Mouse (Mus musculus) gastrocnemius, postnatal 36 days (tissue): ENCODE results near the gene B4galt1. TPM values are rescaled to one million over a fixed set of nuclear protein-coding genes. Genes with fewer than 3 reads are reported as not detected.

ENCODE experiments used
- DNase-seq, 2 experiments: peaks; one replicate each; pipeline ENCODE4 v3.0.0; 2022
- intact Hi-C: fragments of 180-260 bp; cut with DNase I; formaldehyde crosslinking; loops from one replicate; pipeline ENCODE4 v1.15.1; 2025
- microRNA-seq, 2 experiments: library from miRNA; unstranded; fragments of <30 nt; microRNA quantifications; one replicate each; pipeline ENCODE4 v1.2.0; 2021
- total RNA-seq, 2 experiments: library from RNA; stranded (reverse); gene quantifications; 2 replicates each; pipeline ENCODE4 v1.2.3; 2021

B4galt1 gene
- total RNA-seq, 2 experiments from 2014 or later = 28.1 to 29.9 TPM

DNA sequence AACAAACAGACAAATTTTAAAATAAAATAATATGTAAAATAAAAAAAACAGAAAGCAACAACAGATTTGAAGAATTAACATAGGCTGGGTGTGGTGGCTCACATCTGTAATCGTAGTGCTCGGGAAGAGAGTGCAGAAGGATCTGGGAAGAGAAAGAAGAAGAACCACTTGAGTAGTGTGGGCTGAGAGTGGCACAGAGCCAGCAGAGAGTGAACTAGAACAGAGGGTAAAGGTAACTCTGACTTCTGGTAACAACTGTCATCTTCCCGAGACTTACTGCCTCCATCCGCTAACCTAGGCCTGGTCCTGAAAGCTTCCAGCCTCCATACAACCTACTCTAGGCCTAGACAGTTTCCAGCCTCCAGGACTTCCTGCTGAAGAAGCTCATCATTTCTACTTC is 62.6 kb downstream of the B4galt1 start:
- no peak for DNase-seq
- intact Hi-C loops = no loop called here

DNA sequence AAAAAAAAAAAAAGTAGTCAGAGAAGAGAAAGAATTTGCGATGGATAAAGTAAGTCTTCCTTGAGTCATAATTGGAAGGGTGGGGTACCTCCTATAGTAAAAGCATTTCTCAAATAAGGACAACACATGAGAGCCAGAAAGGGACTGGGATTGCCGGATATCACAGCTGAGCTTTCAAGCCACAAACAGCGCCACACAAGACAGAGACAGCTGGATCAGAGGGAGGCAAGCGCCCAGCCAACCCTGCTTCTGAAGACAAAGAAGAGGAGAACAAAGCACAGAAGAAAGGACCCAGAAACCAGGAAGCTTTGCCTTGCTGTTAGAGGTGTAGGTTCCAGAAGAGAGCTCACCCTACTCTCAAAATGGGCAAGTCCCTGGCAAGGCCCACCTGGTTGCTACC is 67.2 kb downstream of the B4galt1 start:
- intact Hi-C loops = no loop called here
- DNase-seq = no peak

DNA sequence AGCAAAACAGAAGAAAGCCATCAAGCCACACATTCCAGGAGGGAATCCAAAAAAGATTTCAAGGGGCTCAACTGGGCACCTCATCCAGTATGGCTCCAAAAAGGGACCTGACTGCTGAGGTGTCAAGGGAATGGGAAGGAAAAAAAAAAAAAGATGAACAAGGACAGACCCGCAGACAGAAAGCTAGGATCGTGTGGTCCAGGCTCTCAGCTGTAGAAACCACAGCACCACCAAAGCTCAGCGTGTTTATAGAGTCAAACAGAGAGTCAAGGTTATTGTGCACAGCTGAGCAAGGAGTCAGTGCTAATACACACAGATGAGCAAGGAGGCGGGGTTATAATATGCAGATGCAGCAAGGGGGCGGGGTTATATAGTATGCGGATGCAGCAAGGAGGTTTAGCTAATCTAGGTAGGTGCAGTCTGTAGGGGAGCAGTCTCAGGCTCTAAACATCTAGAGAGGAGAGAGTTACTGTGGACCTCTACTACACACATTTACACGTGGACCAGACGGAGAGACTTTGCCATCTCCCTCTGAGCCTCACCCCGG is 68.1 kb downstream of the B4galt1 start:
- no peak for DNase-seq
- intact Hi-C loops = no loop called here

GRCm38 (mm10) chr4:40784556-40785169 is 69.1 kb downstream of the B4galt1 start:
- intact Hi-C loops = no loop called here
- peak; percentile 56 to 60 for DNase-seq

DNA sequence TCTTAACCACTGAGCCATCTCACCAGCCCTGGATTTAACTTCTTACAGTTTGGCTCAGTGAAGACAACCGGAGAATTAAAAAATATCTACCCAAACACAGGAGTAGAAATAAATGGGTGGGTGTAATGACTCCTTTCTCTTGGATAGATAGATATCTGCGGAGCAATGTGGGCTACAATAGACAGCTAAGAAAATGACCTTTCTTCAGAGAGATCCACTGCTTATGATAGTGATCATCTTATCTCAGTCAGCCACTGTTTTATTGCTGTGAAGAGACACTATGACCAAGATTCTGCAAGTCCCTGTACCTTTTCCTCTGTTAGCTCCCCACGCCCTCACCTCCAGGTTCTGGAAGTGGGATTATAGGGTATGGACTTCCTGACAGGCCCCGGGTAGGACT is 70.8 kb downstream of the B4galt1 start:
- intact Hi-C loops = no loop called here
- DNase-seq = no peak

DNA sequence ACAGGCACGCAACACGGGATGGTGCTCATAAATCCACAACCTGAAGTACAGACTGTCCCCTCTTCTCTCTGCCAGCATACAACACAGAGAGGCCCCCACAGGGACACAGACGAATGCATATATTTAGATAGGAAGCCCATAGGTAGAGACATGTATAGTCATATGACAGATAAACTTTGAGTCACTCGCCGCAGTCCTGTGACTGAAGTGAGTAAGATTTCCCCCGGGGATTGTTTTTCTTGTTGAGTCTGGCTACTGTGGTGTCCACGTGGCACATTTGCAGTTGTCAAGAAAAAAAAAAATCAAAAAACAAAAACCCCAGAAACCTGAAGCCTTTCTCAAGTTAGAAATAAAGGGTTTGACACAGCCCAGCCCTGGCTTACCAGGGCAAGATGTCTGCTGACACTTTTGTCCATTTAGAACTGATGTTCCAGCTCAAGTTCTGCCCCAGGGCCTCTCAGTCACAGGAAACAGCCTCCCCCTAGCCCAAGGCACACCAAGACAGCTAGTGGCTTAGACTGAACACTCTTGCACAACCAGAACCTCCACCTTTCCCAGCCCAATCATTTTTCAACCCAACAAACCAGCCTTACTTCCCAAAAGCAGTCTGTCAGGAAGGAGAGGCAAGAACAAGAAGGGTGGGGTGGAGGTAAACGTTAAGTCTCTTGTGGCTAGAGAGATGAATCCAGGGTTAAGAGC is 71.9 kb downstream of the B4galt1 start:
- intact Hi-C loops = no loop called here
- no peak for DNase-seq

DNA sequence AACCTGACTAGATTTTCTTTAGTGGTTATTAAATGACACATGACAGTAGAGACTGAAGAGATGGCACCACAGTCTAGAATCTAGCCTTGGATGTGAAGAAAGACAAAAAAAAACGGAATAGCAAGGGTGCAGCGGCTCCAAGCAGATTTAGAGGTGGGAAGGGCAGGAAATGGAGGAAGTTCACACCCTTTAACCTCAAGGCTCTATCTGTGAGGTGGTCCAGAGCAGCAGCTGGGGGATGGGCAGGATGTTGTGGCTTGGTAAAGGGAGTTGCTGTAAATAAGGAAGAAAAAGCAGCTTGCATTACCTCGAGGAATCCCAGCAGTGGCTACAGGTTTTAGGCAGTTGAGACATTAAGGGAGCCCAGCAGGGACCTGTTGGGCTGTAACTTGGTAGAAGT is 72.7 kb downstream of the B4galt1 start:
- no peak for DNase-seq
- intact Hi-C loops = no loop called here

DNA sequence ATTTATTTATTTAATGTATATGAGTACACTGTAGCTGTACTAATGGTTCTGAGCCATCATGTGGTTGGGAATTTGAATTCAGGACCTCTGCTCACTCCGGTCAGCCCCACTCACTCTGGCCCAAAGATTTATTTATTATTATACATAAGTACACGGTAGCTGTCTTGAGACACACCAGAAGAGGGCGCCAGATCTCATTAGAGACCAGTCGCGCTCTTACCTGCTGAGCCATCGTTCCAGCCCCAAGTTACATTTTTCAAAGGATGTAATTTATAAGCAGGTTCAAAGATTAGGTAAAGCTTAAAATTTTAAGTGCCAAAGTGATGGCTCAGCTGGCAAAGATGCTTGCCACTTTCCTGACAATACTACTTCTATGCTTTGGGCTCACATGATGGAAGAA is 75.1 kb downstream of the B4galt1 start:
- DNase-seq = no peak

GRCm38 (mm10) chr4:40777116-40777515 is 76.7 kb downstream of the B4galt1 start:
- intact Hi-C loops = loop anchor here (5.0 kb wide), 1 partner anchor 75 kb away; the partner anchor contains the start of gene B4galt1
- DNase-seq = no peak

More for the DNA sequence above, 75.1 kb downstream of the B4galt1 start:
- intact Hi-C loops = loop anchor here (5.0 kb wide), 1 partner anchor 74 kb away; the partner anchor contains the start of gene B4galt1

GRCm38 (mm10) chr4:40776416-40776815 is 77.4 kb downstream of the B4galt1 start:
- DNase-seq = no peak
- intact Hi-C loops = loop anchor here (5.0 kb wide), 1 partner anchor 76 kb away; the partner anchor contains the start of gene B4galt1

DNA sequence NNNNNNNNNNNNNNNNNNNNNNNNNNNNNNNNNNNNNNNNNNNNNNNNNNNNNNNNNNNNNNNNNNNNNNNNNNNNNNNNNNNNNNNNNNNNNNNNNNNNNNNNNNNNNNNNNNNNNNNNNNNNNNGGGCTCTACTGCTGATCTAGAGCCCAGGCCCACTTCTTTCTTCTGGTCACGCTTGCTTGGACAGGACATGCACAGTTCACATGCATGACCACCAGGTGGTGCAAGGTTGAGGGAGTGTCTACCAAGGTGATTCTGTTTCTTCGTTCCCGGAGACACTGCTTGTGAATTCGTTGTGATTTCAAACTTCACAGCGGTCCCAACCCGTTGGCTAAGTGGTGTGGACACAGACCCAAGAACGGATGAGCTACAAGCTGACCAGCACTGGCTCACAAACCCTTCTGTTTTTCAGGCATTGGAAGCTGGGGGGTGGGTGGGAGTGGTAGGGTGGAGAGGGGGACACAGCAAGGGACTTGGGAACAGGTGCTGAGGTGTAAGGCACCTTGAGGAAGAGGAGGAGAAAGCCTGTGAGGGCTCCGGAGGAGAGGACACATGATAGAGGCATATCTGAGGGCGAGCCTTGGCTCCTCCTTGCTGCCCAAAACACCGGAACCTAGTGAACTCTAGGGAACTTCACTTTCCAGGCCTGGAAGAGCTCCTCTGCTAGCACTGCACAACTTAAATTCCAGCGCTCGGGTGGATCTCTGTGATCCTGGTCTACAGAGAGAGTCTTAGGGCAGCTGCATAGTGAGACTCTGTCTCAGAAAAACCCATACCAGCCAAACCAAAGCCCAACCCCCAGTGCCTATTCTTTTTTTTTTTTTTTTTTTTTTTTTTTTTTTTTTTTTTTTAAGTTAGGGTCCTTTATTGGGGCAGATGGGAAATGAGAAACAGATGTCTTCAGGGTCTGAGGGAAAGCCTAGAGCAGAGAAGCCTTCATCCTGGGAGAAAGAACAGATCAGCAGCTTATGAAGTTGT is 79.2 kb downstream of the B4galt1 start:
- intact Hi-C loops = loop anchor here (5.0 kb wide), 2 partner anchors 78 to 343 kb away; partner anchors contain the start of gene B4galt1

DNA sequence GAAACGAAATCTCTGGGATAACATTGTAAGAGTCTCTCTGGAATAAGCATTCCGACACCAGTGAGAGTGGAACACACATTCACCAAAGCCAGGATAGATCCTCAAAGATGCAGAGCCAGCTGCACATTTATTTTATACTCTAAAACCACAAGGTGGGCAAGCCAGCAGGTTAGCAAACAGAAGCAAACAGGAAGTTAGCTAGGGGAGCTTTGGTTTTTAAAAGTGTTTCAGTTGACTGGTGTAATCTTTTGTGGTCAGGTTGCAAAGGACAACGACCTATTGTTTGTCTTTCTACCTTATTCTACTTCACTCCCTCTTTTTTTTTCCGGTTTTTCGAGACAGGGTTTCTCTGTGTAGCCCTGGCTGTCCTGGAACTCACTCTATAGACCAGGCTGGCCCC is 93.9 kb downstream of the B4galt1 start:
- DNase-seq = no peak
- intact Hi-C loops = no loop called here

More for the DNA sequence above, 79.2 kb downstream of the B4galt1 start:
- peak; percentile 74 to 75 for DNase-seq

- DNase-seq = peak; percentile 94
- intact Hi-C loops = no loop called here
Observed at GRCm38 (mm10) chr4:40757780-40758420, 95.9 kb downstream of the B4galt1 start, which contains the start of gene Smu1. Gene Smu1 (minus strand): TSS chr4:40757923.

GRCm38 (mm10) chr4:40757157-40757779 is 96.5 kb downstream of the B4galt1 start:
- DNase-seq = no peak
- intact Hi-C loops = no loop called here

Small RNA genes lying within 50 kb of the gene (microRNA-seq; reads per million reads assigned to microRNA genes)
- gene Gm24112 (0 reads per million in 2 experiments), gene Gm25931 (0 reads per million in 2 experiments), gene Mir5123 (0 reads per million in 2 experiments)

Other genes starting within 250 kb of the B4galt1 start
- gene Aptx, start 150.8 kb downstream of the B4galt1 start, total RNA-seq = 10 to 100 TPM; 14.4 to 15.5 TPM
- gene Dnaja1, start 131.9 kb downstream of the B4galt1 start, total RNA-seq = 10 to 100 TPM; 31.8 to 38.3 TPM
- 10 to 100 TPM; 23.7 to 28.3 TPM for gene Smu1, start 96.1 kb downstream of the B4galt1 start, total RNA-seq
- not detected for gene Spink4, start 66.0 kb upstream of the B4galt1 start, total RNA-seq
- 100 to 1,000 TPM; 185 to 205 TPM for gene Bag1, start 94.3 kb upstream of the B4galt1 start, total RNA-seq
- gene Chmp5, start 94.4 kb upstream of the B4galt1 start, total RNA-seq = 10 to 100 TPM; 21.2 to 21.6 TPM
- 10 to 100 TPM; 17.3 to 21.8 TPM for gene Nfx1, start 116.9 kb upstream of the B4galt1 start, total RNA-seq
- gene Aqp7, start 194.1 kb upstream of the B4galt1 start, total RNA-seq = 10 to 100 TPM; 10.5 to 10.8 TPM
- not detected for gene Aqp3, start 244.2 kb upstream of the B4galt1 start, total RNA-seq